Mouse (Mus musculus) lung, embryonic 16.5 days (tissue): ENCODE data around the gene Gm49486. TPM values are rescaled to one million over a fixed set of nuclear protein-coding genes. Genes with fewer than 3 reads are reported as not detected.

Source experiments
- polyA plus RNA-seq: library from polyadenylated mRNA; unstranded; fragments of >200 nt; fragmentation: Nextera tagmentation; extraction: Ambion mirVana; gene quantifications from 2 replicates; pipeline ENCODE4 v1.2.1, GENCODE M21; 2015

The Gm49486 gene
- polyA plus RNA-seq, 1 experiment from 2014 or later, result 0.28 TPM

Other genes starting within 250 kb of the Gm49486 start
- gene H1f0, start 200.9 kb upstream of the Gm49486 start, polyA plus RNA-seq, result 516 and 576 TPM in 2 replicates
- not detected in 2 replicates for gene Galr3, start 187.5 kb upstream of the Gm49486 start, polyA plus RNA-seq
- 52.6 and 56.7 TPM in 2 replicates for gene Ankrd54, start 166.5 kb upstream of the Gm49486 start, polyA plus RNA-seq
- 196 and 209 TPM in 2 replicates for gene Eif3l, start 154.2 kb upstream of the Gm49486 start, polyA plus RNA-seq
- gene Micall1, start 120.5 kb upstream of the Gm49486 start, polyA plus RNA-seq, result 6.9 and 7.8 TPM in 2 replicates
- 255 and 267 TPM in 2 replicates for gene Polr2f, start 88.4 kb upstream of the Gm49486 start, polyA plus RNA-seq
- gene 1700088E04Rik, start 88.1 kb upstream of the Gm49486 start, polyA plus RNA-seq, result 16.3 and 18.3 TPM in 2 replicates
- gene Sox10, start 64.2 kb upstream of the Gm49486 start, polyA plus RNA-seq, result 0.67 and 0.82 TPM in 2 replicates
- gene Pick1, start 218 bp upstream of the Gm49486 start, polyA plus RNA-seq, result 41.2 and 48.4 TPM in 2 replicates
- 0.13 and 0.19 TPM in 2 replicates for gene Slc16a8, start 25.4 kb downstream of the Gm49486 start, polyA plus RNA-seq
- gene Baiap2l2, start 56.1 kb downstream of the Gm49486 start, polyA plus RNA-seq, result 4.1 and 6.2 TPM in 2 replicates
- 20.1 and 22.4 TPM in 2 replicates for gene Pla2g6, start 99.0 kb downstream of the Gm49486 start, polyA plus RNA-seq
- gene Maff, start 117.2 kb downstream of the Gm49486 start, polyA plus RNA-seq, result 5.2 and 6.5 TPM in 2 replicates
- 71.1 and 78.2 TPM in 2 replicates for gene Tmem184b, start 174.2 kb downstream of the Gm49486 start, polyA plus RNA-seq
- gene Csnk1e, start 226.2 kb downstream of the Gm49486 start, polyA plus RNA-seq, result 54.7 and 58.0 TPM in 2 replicates